Mouse (Mus musculus) midbrain, embryonic 11.5 days (tissue): ENCODE data around the gene Pard3. TPM values are rescaled to one million over a fixed set of nuclear protein-coding genes. Genes with fewer than 3 reads are reported as not detected.

Source experiments
- ATAC-seq: fragments of 200-750 bp; cut with Nextera tagmentation; 2 replicates; pipeline ENCODE4 v1.8.0; 2017; ENCODE audit warnings: moderate TSS enrichment, moderate library complexity; ENCODE audit not compliant: low FRiP score
- DNase-seq: peaks from one replicate; pipeline ENCODE4 v3.0.0; 2015; ENCODE audit warnings: low spot score; ENCODE audit errors: missing footprints
- H3K27ac ChIP-seq: fragments of 300-500 bp; sonication (generic); 2 replicates; pipeline ENCODE4 v1.5.1; 2014; ENCODE audit warnings: low read depth, low read length
- H3K27me3 ChIP-seq: fragments of 300-500 bp; sonication (generic); 2 replicates; pipeline ENCODE4 v1.6.1; 2014; ENCODE audit warnings: mild to moderate bottlenecking, low read length, moderate library complexity, mixed read lengths; ENCODE audit not compliant: control insufficient read depth, insufficient read depth
- H3K36me3 ChIP-seq: fragments of 300-500 bp; sonication (generic); 2 replicates; pipeline ENCODE4 v1.6.1; 2014; ENCODE audit warnings: mild to moderate bottlenecking, low read length, moderate library complexity, mixed read lengths; ENCODE audit not compliant: control insufficient read depth, insufficient read depth
- H3K4me1 ChIP-seq: fragments of 300-500 bp; sonication (generic); 2 replicates; pipeline ENCODE4 v1.6.1; 2014; ENCODE audit warnings: low read length; ENCODE audit not compliant: control insufficient read depth, insufficient read depth
- H3K4me2 ChIP-seq: fragments of 300-500 bp; sonication (generic); 2 replicates; pipeline ENCODE4 v1.6.1; 2014; ENCODE audit warnings: mild to moderate bottlenecking, moderate library complexity
- H3K4me3 ChIP-seq: fragments of 300-500 bp; sonication (generic); 2 replicates; pipeline ENCODE4 v1.5.1; 2014; ENCODE audit warnings: low read depth, low read length
- H3K9ac ChIP-seq: fragments of 300-500 bp; sonication (generic); 2 replicates; pipeline ENCODE4 v1.6.1; 2014; ENCODE audit warnings: low read length
- H3K9me3 ChIP-seq: fragments of 300-500 bp; sonication (generic); 2 replicates; pipeline ENCODE4 v1.6.1; 2016; ENCODE audit warnings: low read length; ENCODE audit not compliant: control insufficient read depth
- WGBS: fragments of 180-500 bp; shearing (Covaris S2); extraction: QIAGEN DNeasy Blood & Tissue Kit; methylation state at CpG from one replicate; pipeline ENCODE4 v1.1.7; 2014; 5-methylcytosine and 5-hydroxymethylcytosine counted together
- polyA plus RNA-seq: library from polyadenylated mRNA; unstranded; fragments of >200 nt; fragmentation: Nextera tagmentation; extraction: Ambion mirVana; gene quantifications from 2 replicates; pipeline ENCODE4 v1.2.1, GENCODE M21; 2014

Gene Pard3
- polyA plus RNA-seq, 1 experiment from 2014 or later, result 30.4 TPM

- no peak overlapping the region for H3K4me3 ChIP-seq
- H3K4me1 ChIP-seq, result no peaks in the 10 kb centered on the region
- 86% methylated on average over 9 of the region's 9 CpGs for WGBS
- no peak overlapping the region for H3K4me2 ChIP-seq
- no peak overlapping the region for H3K27ac ChIP-seq
- no peaks in the 10 kb centered on the region for H3K36me3 ChIP-seq
- H3K27me3 ChIP-seq, result no peaks in the 10 kb centered on the region
- DNase-seq, result no peak
- ATAC-seq, result no peak
- no peaks in the 10 kb centered on the region for H3K9me3 ChIP-seq
- no peak overlapping the region for H3K9ac ChIP-seq
Observed at GRCm38 (mm10) chr8:127638232-127639087, 574.8 kb downstream of the Pard3 start.

GRCm38 (mm10) chr8:127639088-127639453, 575.4 kb downstream of the Pard3 start:
- no peaks in the 10 kb centered on the region for H3K27me3 ChIP-seq
- H3K4me2 ChIP-seq, result no peak overlapping the region
- no peaks in the 10 kb centered on the region for H3K4me1 ChIP-seq
- WGBS, result 96% methylated on average over 4 of the region's 4 CpGs
- ATAC-seq (no peak), DNase-seq (no peak)
- H3K9me3 ChIP-seq, result no peaks in the 10 kb centered on the region
- H3K27ac ChIP-seq, result no peak overlapping the region
- H3K36me3 ChIP-seq, result no peaks in the 10 kb centered on the region
- H3K4me3 ChIP-seq, result no peak overlapping the region
- H3K9ac ChIP-seq, result no peak overlapping the region

- Histone ChIP-seq H3K9ac (no peak overlapping the region), H3K4me2 (no peak overlapping the region), H3K9me3 (no peaks in the 10 kb centered on the region), H3K4me1 (no peaks in the 10 kb centered on the region), H3K27me3 (no peaks in the 10 kb centered on the region), H3K36me3 (no peaks in the 10 kb centered on the region), H3K4me3 (no peak overlapping the region), H3K27ac (no peak overlapping the region)
- WGBS, result 88% methylated on average over 3 of the region's 3 CpGs
- no peak for ATAC-seq
- DNase-seq, result no peak
Observed at GRCm38 (mm10) chr8:127655559-127655958, 591.9 kb downstream of the Pard3 start.

Other genes starting within 250 kb of the Pard3 start
- 239 and 240 TPM in 2 replicates for gene Tomm20, start 118.0 kb upstream of the Pard3 start, polyA plus RNA-seq
- gene Rbm34, start 92.8 kb upstream of the Pard3 start, polyA plus RNA-seq, result 32.0 and 38.4 TPM in 2 replicates